Mouse (Mus musculus) thymus, adult 2 months (tissue): ENCODE measurements around the gene Rnf41.

Source experiments
- CTCF ChIP-seq: fragments of 200-500 bp; IDR thresholded peaks from 2 replicates; pipeline ENCODE4 v1.5.1; 2012; ENCODE audit warnings: mild to moderate bottlenecking, control low read depth, low read length, moderate library complexity, borderline replicate concordance; ENCODE audit not compliant: control insufficient read depth, poor library complexity, insufficient read depth; ENCODE audit errors: extremely low read depth
- POLR2A ChIP-seq: fragments of 200-500 bp; IDR thresholded peaks from 2 replicates; pipeline ENCODE4 v1.6.1; 2012; ENCODE audit warnings: mild to moderate bottlenecking, low read length, control low read depth, moderate library complexity; ENCODE audit not compliant: control insufficient read depth, poor library complexity, insufficient read depth; ENCODE audit errors: extremely low read depth

GRCm38 (mm10) chr10:128451014-128451413, 39.6 kb downstream of the Rnf41 start:
- TF ChIP-seq POLR2A (no peak), CTCF (no peak)
